Mouse (Mus musculus) thymus, adult 18-20 months (tissue): ENCODE measurements at regions not wholly inside any gene's neighbourhood (a gene's known extent, or its start where the extent isn't known, plus 50 kb on each side); places are given as distances from the start of the nearest gene placed in this dataset.

ENCODE experiments used
- DNase-seq, 2 experiments: peaks; one replicate each; pipeline ENCODE4 v3.0.0; 2022; ENCODE audit warnings: mixed read lengths in 2 of 2

- no peak for DNase-seq
Measured at GRCm38 (mm10) chr15:24297236-24297635, 1116.3 kb downstream of the Basp1 start.

- no peak for DNase-seq
Measured at GRCm38 (mm10) chr15:24296798-24297197, 1116.8 kb downstream of the Basp1 start.

- DNase-seq, result no peak
Measured at GRCm38 (mm10) chr15:24275100-24275499, 1138.5 kb downstream of the Basp1 start.

GRCm38 (mm10) chr15:24267360-24267759 is 1146.2 kb downstream of the Basp1 start:
- DNase-seq, result no peak
